Mouse (Mus musculus): Measurements from ENCODE around the gene Itga9.

Itga9 gene

GRCm38 (mm10) chr9:118818508-118818907, 212.0 kb downstream of the Itga9 start:
- DNase-seq (ENCODE audit: low read depth) = no peak

GRCm38 (mm10) chr9:118821220-118822185, 215.0 kb downstream of the Itga9 start:
- DNase-seq (ENCODE audit: low read depth) = peak; percentile 73

DNA sequence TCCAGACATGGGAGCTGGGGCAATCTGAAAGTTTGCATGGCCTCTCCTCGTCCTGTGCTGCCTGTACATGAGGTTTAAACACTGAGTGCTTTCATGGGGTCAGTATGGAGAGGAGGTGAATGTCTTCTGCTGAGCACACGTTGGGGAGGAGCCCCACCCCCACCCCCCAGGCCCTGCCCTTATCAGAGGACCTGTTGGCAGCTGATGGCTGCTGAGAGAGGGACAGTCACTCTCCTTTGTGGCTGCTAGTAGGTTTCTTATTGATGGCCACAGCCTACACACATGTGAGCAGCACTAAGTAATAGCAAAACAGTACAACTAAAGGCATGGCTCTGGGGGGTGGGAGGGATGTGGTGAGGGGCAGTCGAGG, 215.7 kb downstream of the Itga9 start:
- no peak for DNase-seq (ENCODE audit: low read depth)

DNA sequence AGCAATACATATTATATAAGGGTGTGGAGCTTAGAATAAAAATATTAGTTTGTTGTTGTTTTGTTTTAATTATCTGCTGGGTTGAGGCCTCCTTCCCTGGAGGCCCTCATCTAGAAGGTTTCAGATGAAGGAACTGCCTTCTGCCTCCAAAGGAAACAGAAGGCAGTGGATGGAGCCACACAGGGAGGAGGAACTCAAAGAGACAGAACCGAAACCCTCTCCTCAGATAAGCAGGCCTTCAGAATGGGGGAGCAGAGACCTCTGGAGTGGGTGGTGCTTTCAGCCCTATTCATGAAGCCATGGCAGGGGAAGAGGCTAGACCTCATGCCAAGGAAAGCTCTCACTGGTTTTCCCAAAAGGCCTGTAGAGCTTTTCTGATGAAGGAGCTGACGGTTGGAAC, 216.1 kb downstream of the Itga9 start:
- DNase-seq (ENCODE audit: low read depth) = no peak

DNA sequence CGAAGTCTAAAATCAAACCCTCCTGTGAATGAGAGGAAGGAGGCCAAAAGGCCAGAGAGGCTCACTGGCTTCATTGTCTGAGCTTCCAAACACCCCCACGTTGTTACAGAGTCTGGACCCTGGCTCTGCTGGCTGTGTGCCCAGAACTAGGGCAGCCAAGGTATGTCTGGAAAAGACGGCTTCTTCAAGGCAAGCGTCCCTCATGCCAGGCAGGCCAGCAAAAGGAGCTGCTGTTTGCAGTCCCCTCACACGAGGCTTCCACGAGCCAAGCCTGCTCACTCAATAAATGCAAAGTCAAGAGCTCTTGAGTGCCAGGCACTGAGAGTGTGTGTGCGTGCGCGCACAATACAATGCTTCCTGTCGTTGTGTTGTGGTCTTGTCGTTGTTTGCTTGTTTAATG, 224.6 kb downstream of the Itga9 start:
- DNase-seq (ENCODE audit: low read depth) = no peak

GRCm38 (mm10) chr9:118832533-118832932, 226.0 kb downstream of the Itga9 start:
- DNase-seq (ENCODE audit: low read depth) = no peak

DNA sequence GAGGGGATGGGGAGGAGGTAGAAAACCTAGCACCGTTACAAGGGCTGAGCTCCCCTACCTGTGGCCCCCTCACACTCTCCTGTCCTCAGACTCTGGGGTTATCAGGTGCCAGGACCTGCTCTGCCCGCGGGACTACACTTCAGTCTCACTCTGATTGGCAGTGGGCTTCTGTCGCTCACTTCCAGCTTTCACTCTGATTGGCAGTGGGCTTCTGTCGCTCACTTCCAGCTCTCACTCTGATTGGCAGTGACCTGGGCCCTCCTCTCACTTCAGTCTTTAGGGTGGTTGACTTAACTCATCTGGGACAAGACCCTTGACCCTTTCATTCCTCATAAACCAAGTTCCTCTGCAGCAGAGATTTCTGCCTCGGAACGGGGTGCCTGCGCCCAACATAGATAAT, 226.9 kb downstream of the Itga9 start:
- DNase-seq (ENCODE audit: low read depth) = no peak

- no peak for DNase-seq (ENCODE audit: low read depth)
Measured at GRCm38 (mm10) chr9:118838910-118839667, 232.6 kb downstream of the Itga9 start.

DNA sequence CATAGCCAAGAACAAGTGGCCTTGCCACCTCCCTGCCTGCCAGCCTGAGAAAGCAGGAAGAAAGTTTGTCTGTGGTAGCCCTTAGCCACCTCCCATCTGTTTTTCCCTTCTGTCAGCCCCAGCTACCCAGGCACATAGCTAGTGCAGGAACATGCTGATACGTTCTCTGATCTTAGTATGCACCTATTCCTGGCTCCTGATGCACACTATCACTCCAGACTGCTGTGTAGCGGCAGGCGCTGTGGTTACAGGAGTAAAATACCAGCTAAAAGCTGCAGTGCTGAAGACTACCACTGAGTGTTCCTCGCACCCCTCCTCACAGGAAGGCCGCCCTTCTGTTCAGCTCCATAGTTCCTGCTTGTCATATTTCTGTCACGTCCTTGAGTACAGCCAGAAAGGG, 234.8 kb downstream of the Itga9 start:
- no peak for DNase-seq (ENCODE audit: low read depth)

GRCm38 (mm10) chr9:118841907-118842432, 235.5 kb downstream of the Itga9 start:
- DNase-seq (ENCODE audit: low read depth) = no peak

DNA sequence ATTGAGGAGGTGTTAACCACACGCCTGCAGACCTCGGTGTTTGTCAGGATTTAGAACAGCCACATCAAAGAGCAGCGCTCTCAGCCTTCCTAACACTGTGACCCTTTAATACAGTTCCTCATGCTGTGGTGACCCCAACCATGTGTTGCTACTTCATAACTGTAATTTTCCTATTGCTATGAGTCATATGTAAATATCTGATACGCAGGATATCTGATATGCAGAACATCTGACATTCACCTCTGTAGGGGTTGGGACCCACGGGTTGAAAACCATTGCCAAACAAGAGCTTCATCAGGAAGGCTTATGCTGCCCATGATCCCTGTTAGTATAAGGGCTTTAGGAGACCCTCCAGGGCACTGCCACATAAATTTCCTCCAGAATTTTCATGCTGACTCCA, 237.2 kb downstream of the Itga9 start:
- peak; percentile 34 for DNase-seq (ENCODE audit: low read depth)

DNA sequence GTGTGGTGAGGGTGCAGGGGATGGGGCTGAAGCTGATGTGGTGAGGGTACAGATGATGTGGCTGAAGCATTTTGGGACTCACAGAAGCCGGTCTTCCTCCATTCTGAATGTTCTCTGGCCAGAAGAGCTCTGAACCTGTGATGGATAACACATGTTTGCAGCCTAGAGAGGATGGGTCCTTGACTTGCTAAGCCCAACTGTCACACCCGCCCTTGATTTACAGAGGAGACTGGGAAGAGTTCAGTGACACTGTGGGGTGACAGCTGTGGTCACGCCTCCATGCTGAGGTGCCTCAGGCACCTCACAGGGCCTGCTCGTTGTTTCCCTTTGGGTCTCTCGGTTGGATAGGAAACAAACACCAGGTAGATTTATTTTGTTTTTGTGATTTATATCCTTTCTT, 238.5 kb downstream of the Itga9 start:
- DNase-seq (ENCODE audit: low read depth) = no peak

DNA sequence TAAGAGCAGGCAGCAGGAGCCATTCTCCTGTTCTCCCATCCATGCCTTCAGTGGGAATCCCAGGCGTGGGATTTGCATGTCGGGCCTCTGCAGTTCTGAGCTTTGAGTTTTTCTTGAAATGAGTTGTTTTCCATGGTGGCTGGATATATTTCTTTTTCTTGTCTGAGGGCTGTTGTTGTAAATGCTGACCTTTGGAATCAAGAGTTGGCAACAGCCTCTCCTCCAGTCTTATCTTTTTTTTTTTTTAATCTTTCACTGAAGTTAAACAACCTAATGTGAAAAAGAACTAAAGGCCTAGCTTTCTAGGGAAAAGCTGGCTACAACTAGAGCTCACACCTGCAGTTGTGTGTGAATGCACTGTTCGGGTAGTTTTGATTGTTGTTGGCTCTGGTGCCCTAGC, 240.3 kb downstream of the Itga9 start:
- no peak for DNase-seq (ENCODE audit: low read depth)

DNA sequence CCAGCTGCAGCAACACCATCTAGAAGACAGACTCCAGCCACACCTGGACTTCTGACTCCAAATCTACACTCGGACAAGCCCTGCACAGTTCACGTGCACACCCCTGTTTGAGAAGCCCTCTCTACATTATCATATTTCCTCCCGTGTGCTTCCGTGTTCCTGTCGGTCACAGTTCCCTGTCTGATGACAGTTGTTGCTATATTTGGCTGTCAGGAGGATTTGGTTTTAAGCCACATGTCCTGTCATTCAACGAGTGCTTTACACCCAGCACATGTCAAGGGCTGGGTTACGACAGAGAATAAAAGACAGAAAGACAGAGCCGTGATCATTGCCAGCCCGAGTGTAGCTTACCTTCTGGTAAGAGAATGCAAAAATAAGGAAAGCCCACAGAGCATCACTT, 250.2 kb downstream of the Itga9 start:
- DNase-seq (ENCODE audit: low read depth) = no peak

DNA sequence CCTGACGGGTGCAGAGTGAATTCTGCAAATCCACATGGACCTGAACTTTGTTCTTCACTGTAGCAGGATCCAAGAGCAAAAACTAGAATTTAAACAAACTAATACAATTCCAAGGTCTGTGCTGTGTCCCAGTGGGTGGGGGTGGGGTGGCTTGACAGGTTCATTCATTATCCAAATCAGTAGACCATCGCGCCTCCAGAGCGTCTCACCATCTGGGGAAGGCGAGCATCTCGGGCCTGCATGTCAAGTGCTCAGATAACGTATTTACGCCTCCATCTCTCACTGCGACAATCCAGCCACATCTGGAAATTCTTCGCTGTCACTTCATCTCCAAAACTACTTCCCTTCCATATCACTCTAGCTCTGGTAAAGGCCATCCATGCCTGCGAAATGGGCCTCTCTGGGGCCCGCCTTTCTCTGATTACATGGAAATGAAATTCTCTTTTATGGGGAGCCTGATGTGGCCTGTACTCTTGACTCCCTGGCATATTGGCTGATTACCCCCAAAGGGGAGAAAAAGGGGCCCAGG, 254.2 kb downstream of the Itga9 start:
- DNase-seq (ENCODE audit: low read depth) = no peak

DNA sequence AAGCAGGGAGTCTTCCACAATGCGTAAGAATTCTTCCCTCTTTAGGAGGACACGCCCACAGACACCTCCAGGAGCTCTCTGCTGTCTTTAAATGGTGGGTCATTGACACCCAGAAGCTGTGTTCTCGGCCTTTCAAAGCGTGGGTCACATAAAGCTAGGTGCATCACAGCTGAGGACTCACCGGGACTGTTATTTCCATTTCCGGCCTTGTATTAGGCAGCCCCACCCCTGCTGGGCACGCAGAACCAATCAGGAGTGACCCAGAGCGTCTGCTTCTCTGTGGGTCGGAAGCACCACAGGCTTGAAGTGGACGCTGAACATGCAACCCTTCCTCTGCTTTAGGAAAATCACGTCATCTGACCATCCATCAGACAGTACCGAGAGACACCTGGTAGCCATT, 255.7 kb downstream of the Itga9 start:
- DNase-seq (ENCODE audit: low read depth) = no peak

DNA sequence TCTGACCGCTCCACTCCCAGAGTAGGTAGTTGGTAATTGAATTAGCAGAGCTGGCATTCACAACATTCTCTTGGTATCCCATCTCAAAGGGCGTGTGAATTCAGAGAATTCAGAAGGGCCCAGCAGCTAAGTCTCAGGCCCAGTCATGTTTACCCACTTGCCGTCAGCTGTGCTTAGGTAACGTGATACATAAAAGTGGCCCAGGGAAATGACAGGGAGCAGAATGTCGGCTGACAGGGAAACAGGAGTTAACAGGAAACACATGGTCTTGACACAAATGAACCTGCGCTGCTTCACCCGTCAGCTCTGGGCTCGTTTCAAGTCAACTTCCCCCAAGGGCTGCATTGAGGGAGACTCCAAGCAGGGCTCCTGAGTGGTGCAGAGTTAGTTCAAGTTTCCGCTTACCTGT, 256.4 kb downstream of the Itga9 start:
- no peak for DNase-seq (ENCODE audit: low read depth)

DNA sequence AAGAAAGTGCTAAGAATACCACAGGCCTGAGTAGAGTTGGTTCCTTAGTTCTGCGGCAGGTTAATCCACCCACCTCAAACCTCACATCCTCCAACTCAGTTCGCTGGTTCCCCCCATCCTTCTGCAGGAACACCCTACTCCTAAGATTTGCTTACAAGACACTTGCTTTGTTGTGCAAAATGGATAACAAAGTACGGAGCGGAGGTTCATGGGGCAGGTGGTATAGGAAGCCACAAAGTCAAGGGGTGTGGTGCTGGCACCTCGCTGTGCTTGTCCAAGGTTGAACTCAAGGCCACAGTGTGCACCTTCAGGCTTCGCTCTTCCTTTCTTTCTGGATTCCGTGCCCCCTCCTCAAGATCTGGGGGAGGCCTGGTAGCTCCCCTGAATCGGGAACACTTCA, 257.0 kb downstream of the Itga9 start:
- DNase-seq (ENCODE audit: low read depth) = no peak

DNA sequence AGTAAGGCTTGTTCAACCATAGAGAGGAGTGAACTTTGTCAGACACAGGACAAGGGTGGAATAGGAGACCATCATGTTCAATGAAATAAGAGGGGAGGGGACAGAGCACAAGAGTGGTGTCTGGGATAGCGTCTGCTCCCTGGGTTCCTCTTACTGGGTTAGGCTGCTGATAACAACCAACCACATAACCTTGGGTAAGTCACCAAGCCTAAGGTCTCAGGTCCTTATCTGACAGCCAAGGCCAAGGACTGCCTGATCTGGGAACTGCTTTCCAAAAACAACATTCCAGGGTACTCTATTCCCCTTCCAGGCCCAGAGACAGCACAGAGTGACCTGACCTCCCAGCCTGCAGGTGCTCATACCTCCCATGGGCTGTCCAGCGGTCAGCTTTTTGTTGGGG, 260.5 kb downstream of the Itga9 start:
- no peak for DNase-seq (ENCODE audit: low read depth)

DNA sequence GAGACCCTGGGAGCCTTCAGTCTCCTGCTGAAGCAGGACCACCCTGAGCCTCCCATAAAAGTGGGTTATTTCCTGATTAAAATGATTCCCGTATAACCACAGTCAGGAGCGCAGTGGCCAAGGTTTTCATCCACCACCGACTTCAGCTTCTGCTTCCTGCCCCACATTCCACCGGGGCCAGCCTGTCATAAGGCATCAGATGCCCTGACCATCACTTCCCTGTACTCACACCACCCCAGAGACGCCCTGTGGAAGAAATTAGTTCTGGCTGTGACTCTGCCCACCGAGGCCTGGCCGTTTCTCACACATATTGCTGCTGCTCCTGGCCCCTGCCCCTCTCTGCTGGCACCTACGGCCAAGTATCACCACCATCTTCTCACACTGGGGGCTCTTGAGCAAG, 261.4 kb downstream of the Itga9 start:
- no peak for DNase-seq (ENCODE audit: low read depth)

DNA sequence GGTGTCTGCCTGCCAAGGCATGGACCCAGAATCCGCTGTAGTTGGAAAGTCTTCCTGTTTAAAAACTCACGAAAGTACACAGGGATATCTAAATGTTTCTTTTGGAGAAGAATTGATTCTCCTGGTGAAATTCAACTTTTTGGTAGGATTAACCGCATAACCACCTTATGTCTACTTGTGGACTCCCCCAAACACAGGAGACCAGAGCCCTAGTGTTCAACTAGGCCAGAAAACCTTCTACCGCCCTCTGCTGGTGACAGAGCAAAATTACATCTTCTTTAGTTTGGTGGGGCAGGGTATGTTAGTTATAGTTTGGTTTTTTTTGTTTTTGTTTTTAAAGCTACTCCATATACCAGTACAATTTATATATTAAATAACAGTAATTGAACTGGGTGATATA, 264.6 kb downstream of the Itga9 start:
- peak; percentile 79 for DNase-seq (ENCODE audit: low read depth)

DNA sequence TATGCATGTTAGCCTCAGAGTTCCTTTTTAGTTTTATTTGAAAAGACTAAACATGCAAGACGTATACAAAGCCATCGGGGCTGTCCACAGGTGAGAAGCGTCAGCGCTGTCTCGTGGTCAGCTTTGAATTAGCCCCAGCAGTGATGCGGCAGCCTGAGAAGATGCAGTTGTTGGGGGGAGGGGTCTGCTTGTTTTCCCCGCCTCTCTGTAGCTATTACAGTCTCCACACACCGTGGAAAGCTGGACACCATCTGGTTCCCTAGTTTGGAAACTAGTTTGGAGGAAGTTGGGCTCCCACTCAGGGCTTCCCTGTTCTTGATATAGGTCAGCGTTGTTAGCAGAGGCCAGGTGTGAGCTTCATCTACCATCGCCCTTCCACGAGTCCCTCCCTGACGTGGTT, 266.5 kb downstream of the Itga9 start:
- no peak for DNase-seq (ENCODE audit: low read depth)

- no peak for DNase-seq (ENCODE audit: low read depth)
Measured at GRCm38 (mm10) chr9:118873596-118873995, 267.1 kb downstream of the Itga9 start.
